Mouse (Mus musculus) cerebellum, adult 2 months (tissue): Measurements from ENCODE around the gene Ccnk.

Experiments used
- CTCF ChIP-seq: fragments of 200-500 bp; IDR thresholded peaks from 2 replicates; pipeline ENCODE4 v1.5.1; 2011; ENCODE audit warnings: low read depth, mild to moderate bottlenecking, control low read depth, low read length, moderate library complexity, borderline replicate concordance; ENCODE audit not compliant: insufficient read depth
- POLR2A ChIP-seq: fragments of 200-500 bp; IDR thresholded peaks from 2 replicates; pipeline ENCODE4 v1.6.1; 2011; ENCODE audit warnings: low read length, control low read depth, borderline replicate concordance; ENCODE audit not compliant: insufficient read depth

- TF ChIP-seq CTCF = no peak
- TF ChIP-seq POLR2A = no peak
Observed at GRCm38 (mm10) chr12:108219825-108220616, 40.6 kb downstream of the Ccnk start.
